Mouse (Mus musculus): ENCODE data around the gene Knl1. TPM values are rescaled to one million over a fixed set of nuclear protein-coding genes. Genes with fewer than 3 reads are reported as not detected.
A peak's percentile ranks its signal among the peaks of the same experiment; 100 is the strongest.

The Knl1 gene
- polyA plus RNA-seq, 1 experiment from 2014 or later, result 31.7 TPM

DNA sequence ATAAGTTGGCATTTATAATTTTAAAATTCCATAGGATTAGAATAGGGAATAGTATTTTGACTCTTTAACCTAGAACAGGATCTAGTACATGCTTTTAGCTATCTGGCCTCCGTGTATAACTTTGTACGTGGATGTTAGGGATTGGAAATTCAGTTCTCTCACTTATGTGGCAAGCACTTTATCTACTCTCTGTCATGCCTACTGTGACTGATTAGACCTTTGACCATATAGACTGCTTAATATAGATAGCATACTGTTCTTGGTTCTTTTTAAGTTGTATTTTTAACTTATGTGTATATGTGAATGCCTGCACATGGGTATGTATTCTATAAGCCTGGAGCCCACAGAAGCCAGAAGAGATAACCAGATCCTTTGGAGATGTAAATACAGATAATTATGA, 13.2 kb downstream of the Knl1 start:
- Histone ChIP-seq H3K9ac (ENCODE audit: low read depth, low read length) (no peak overlapping the region), H3K9me3 (ENCODE audit: control insufficient read depth, low read length) (no peaks in the 10 kb centered on the region), H3K27ac (replicated peaks; ENCODE audit: low read depth, low read length) (no peak overlapping the region), H3K4me2 (ENCODE audit: low read depth, low read length) (no peak overlapping the region), H3K36me3 (ENCODE audit: control insufficient read depth, insufficient read depth, low read length) (peaks cover 29% of the 10 kb centered on the region), H3K27me3 (replicated peaks; ENCODE audit: control insufficient read depth, insufficient read depth, low read length) (no peaks in the 10 kb centered on the region), H3K4me3 (ENCODE audit: low read depth, low read length) (no peak overlapping the region), H3K4me1 (ENCODE audit: control insufficient read depth, insufficient read depth, low read length) (no peaks in the 10 kb centered on the region)
- DNase-seq (ENCODE audit: low spot score) (no peak), ATAC-seq (ENCODE audit: low read depth) (no peak)
- 95% methylated on average over 2 of the region's 2 CpGs for WGBS

DNA sequence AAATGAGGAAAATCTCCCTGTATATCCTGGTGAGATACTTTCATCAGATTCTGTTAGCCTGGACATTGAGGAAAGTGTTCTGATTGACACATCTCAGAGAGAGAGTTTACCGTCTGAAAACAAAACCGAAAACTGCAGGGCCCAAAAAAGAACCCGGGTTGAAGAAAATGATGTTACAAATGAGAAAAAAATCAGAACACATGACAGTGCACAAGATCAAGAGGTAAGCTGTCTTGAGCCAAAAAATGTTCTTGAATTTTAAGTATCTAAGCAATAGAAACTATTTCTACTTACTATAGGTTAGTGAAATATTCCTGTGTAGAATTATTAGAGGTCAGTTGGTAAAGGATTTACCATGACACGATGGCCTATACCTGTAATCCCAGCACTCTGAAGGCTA, 25.5 kb downstream of the Knl1 start:
- no peak overlapping the region for H3K27ac ChIP-seq (replicated peaks; ENCODE audit: low read depth, low read length)
- ATAC-seq (ENCODE audit: low read depth), result no peak

DNA sequence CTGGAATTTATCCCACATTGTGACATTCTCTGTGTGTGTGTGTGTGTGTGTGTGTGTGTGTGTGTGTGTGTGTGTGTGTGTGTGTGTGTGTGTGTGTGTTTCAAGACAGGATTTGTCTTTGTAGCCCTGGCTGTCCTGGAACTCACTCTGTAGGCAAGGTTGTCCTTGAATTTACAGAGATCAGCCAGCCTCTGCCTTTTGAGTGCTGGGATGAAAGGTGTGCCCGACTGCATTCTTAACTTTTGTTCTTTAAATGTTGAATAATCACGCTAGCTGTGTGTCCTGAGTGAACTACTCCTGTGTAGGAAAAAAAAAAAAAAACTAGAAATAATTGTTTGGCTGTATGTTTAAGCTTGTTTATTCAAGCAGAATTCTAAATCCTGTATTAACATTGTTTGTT, 39.2 kb downstream of the Knl1 start:
- 94% methylated on average over 2 of the region's 2 CpGs for WGBS
- ATAC-seq (ENCODE audit: low read depth), result no peak

More for the DNA sequence above, 25.5 kb downstream of the Knl1 start:
- Histone ChIP-seq H3K27me3 (replicated peaks; ENCODE audit: control insufficient read depth, insufficient read depth, low read length) (no peaks in the 10 kb centered on the region), H3K9me3 (ENCODE audit: control insufficient read depth, low read length) (no peaks in the 10 kb centered on the region), H3K36me3 (ENCODE audit: control insufficient read depth, insufficient read depth, low read length) (peaks cover 34% of the 10 kb centered on the region), H3K9ac (ENCODE audit: low read depth, low read length) (no peak overlapping the region), H3K4me3 (ENCODE audit: low read depth, low read length) (no peak overlapping the region), H3K4me1 (ENCODE audit: control insufficient read depth, insufficient read depth, low read length) (no peaks in the 10 kb centered on the region), H3K4me2 (ENCODE audit: low read depth, low read length) (no peak overlapping the region)
- WGBS, result 94% methylated on average over 4 of the region's 4 CpGs
- DNase-seq (ENCODE audit: low spot score), result no peak

DNA sequence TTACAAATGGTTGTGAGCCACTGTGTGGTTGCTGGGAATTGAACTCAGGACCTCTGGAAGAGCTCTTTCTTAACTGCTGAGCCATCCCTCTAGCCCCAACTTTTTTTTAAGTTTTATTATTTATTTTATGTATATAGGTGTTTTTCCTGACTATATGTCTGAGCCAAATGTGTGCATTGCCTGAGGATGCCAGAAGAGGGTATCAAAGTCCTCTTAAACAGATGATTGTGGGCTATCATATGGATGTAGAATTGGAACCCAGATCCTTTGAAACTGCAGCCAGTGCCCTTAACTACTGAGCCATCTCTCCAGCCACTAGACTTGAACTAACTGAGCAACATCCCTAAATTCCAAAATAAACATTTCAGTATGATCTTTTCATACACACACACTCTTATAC, 54.6 kb downstream of the Knl1 start:
- Histone ChIP-seq H3K4me3 (ENCODE audit: low read depth, low read length) (no peak overlapping the region), H3K4me2 (ENCODE audit: low read depth, low read length) (no peak overlapping the region), H3K36me3 (ENCODE audit: control insufficient read depth, insufficient read depth, low read length) (peaks cover 45% of the 10 kb centered on the region), H3K4me1 (ENCODE audit: control insufficient read depth, insufficient read depth, low read length) (no peaks in the 10 kb centered on the region), H3K27me3 (replicated peaks; ENCODE audit: control insufficient read depth, insufficient read depth, low read length) (no peaks in the 10 kb centered on the region), H3K9me3 (ENCODE audit: control insufficient read depth, low read length) (no peaks in the 10 kb centered on the region), H3K27ac (replicated peaks; ENCODE audit: low read depth, low read length) (no peak overlapping the region), H3K9ac (ENCODE audit: low read depth, low read length) (no peak overlapping the region)
- no peak for DNase-seq (ENCODE audit: low spot score)
- ATAC-seq (ENCODE audit: low read depth), result no peak

More for the DNA sequence above, 39.2 kb downstream of the Knl1 start:
- Histone ChIP-seq H3K4me1 (ENCODE audit: control insufficient read depth, insufficient read depth, low read length) (no peaks in the 10 kb centered on the region), H3K27me3 (replicated peaks; ENCODE audit: control insufficient read depth, insufficient read depth, low read length) (no peaks in the 10 kb centered on the region), H3K4me2 (ENCODE audit: low read depth, low read length) (no peak overlapping the region), H3K27ac (replicated peaks; ENCODE audit: low read depth, low read length) (no peak overlapping the region), H3K9ac (ENCODE audit: low read depth, low read length) (no peak overlapping the region), H3K4me3 (ENCODE audit: low read depth, low read length) (no peak overlapping the region), H3K36me3 (ENCODE audit: control insufficient read depth, insufficient read depth, low read length) (peaks cover 37% of the 10 kb centered on the region), H3K9me3 (ENCODE audit: control insufficient read depth, low read length) (no peaks in the 10 kb centered on the region)
- DNase-seq (ENCODE audit: low spot score), result no peak

DNA sequence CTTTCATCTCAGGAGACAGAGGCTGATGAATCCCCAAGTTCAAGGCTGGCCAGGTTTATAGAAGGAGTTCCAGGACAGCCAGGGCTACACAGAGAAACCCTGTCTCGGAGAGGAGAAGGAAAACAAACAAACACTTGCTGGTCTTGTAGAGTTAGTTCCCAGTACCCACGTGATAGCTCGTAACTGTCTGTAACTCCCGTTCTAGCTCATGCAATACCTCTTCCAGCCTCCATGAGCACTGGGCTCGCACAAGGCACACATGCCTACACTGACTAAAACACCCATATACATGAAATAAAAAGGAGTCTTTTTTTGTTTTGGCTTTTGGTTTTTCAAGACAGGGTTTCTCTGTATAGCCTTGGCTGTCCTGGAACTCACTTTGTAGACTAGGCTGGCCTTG, 59.7 kb downstream of the Knl1 start:
- ATAC-seq (ENCODE audit: low read depth) (no peak), DNase-seq (ENCODE audit: low spot score) (no peak)
- WGBS, result 81% methylated on average over 5 of the region's 5 CpGs
- H3K9ac ChIP-seq (ENCODE audit: low read depth, low read length), result no peak overlapping the region
- peaks cover 31% of the 10 kb centered on the region for H3K36me3 ChIP-seq (ENCODE audit: control insufficient read depth, insufficient read depth, low read length)
- H3K4me2 ChIP-seq (ENCODE audit: low read depth, low read length), result no peak overlapping the region
- H3K27me3 ChIP-seq (replicated peaks; ENCODE audit: control insufficient read depth, insufficient read depth, low read length), result no peaks in the 10 kb centered on the region
- no peak overlapping the region for H3K27ac ChIP-seq (replicated peaks; ENCODE audit: low read depth, low read length)
- H3K9me3 ChIP-seq (ENCODE audit: control insufficient read depth, low read length), result no peaks in the 10 kb centered on the region
- H3K4me1 ChIP-seq (ENCODE audit: control insufficient read depth, insufficient read depth, low read length), result no peaks in the 10 kb centered on the region
- H3K4me3 ChIP-seq (ENCODE audit: low read depth, low read length), result no peak overlapping the region

DNA sequence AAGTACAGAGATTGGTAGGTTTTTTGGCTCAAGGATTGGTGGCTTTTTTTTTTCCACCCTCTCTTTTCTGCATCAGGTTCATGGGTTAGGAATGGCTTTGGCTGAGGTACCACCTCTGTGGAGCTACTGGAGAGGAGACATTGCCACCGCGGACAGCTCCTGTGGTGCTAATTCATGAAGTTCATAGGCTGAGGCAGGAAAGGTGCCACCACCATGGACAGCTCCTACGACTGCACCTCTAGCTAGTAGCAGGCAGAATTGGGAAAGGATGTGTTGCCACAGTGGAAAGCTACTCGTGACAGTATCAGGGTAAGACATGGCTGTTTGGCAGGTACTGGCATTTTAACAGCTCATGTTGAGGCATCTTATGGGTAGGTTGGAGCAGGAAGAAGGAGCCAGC, 61.6 kb downstream of the Knl1 start:
- Histone ChIP-seq H3K4me3 (ENCODE audit: low read depth, low read length) (no peak overlapping the region), H3K27me3 (replicated peaks; ENCODE audit: control insufficient read depth, insufficient read depth, low read length) (no peaks in the 10 kb centered on the region), H3K9me3 (ENCODE audit: control insufficient read depth, low read length) (no peaks in the 10 kb centered on the region), H3K36me3 (ENCODE audit: control insufficient read depth, insufficient read depth, low read length) (peaks cover 12% of the 10 kb centered on the region), H3K9ac (ENCODE audit: low read depth, low read length) (no peak overlapping the region), H3K4me2 (ENCODE audit: low read depth, low read length) (no peak overlapping the region), H3K4me1 (ENCODE audit: control insufficient read depth, insufficient read depth, low read length) (peaks cover 6% of the 10 kb centered on the region; the same call in 1 of the 2 replicates), H3K27ac (replicated peaks; ENCODE audit: low read depth, low read length) (no peak overlapping the region)
- peak; percentile 61 for DNase-seq (ENCODE audit: low spot score)
- ATAC-seq (ENCODE audit: low read depth), result no peak
- WGBS, result 68% methylated on average over 4 of the region's 4 CpGs

DNA sequence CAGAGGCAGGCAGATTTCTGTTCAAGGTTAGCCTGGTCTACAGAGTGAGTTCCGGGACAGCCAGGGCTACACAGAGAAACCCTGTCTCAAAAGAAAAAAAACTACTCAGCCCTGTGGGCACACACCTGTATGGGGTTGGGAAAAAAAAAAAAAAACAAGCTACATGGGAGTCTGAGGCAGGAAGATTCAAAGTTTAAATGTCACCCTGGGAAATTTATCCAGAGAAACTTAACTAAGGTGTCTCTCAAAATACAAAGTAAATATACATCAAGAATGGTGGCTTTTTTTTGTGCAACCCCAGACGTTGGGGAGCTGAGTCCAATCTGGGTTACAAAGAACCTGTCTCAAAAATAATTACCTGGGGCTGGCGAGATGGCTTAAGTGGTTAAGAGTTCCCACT, 64.1 kb downstream of the Knl1 start:
- no peak overlapping the region for H3K27ac ChIP-seq (replicated peaks; ENCODE audit: low read depth, low read length)
- H3K4me2 ChIP-seq (ENCODE audit: low read depth, low read length), result no peak overlapping the region
- H3K27me3 ChIP-seq (replicated peaks; ENCODE audit: control insufficient read depth, insufficient read depth, low read length), result no peaks in the 10 kb centered on the region
- H3K36me3 ChIP-seq (ENCODE audit: control insufficient read depth, insufficient read depth, low read length), result peaks cover 6% of the 10 kb centered on the region; the same call in 1 of the 2 replicates
- DNase-seq (ENCODE audit: low spot score), result no peak
- H3K4me1 ChIP-seq (ENCODE audit: control insufficient read depth, insufficient read depth, low read length), result peaks cover 7% of the 10 kb centered on the region; the same call in 1 of the 2 replicates
- H3K9me3 ChIP-seq (ENCODE audit: control insufficient read depth, low read length), result no peaks in the 10 kb centered on the region
- no peak for ATAC-seq (ENCODE audit: low read depth)
- no peak overlapping the region for H3K4me3 ChIP-seq (ENCODE audit: low read depth, low read length)
- WGBS, result 88% methylated on average over 3 of the region's 3 CpGs
- no peak overlapping the region for H3K9ac ChIP-seq (ENCODE audit: low read depth, low read length)

DNA sequence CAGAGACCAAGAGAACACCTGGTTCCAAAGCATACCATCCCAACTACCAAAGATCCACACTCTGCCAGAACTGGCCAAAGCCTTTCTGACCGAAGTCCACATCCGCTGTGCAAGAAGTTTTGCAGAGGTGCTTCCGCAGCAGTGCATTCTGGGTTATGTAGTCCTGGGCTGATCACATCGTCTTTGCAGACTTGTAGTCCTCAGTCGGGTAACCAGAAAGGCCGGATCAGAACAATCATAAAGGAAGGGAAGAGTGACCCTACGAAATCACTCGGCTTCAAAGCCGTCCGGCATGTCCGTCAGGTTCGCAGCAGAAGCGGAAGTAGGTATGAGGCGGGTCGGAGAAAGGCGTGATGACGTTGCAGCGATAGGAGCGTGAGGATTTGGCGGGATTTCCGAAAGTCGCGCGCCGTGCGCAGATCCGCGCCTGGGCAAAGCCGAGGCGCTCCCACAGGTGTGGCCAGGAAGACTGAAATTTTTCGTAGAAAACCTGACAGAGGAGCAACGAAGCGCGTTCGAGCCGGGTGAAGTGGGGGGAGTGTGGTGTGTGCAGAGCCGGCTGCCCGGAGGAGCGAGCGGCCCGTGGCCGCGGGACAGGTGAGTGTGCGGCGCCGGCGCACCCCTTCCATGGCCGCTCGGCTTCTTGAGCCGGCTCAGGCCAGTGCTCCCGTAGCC, 65.7 kb downstream of the Knl1 start, which contains the start of gene Rad51:
TSS of gene Rad51 (plus strand) at position 356 of the 675 bp plus-strand sequence.
- 0% methylated on average over 34 of the region's 51 CpGs for WGBS
- peaks cover 15% of the 10 kb centered on the region for H3K36me3 ChIP-seq (ENCODE audit: control insufficient read depth, insufficient read depth, low read length)
- H3K27me3 ChIP-seq (replicated peaks; ENCODE audit: control insufficient read depth, insufficient read depth, low read length), result no peaks in the 10 kb centered on the region
- peak within 1 kb of the TSS; percentile 93 for H3K4me2 ChIP-seq (ENCODE audit: low read depth, low read length)
- no peaks in the 10 kb centered on the region for H3K9me3 ChIP-seq (ENCODE audit: control insufficient read depth, low read length)
- peak within 1 kb of the TSS; percentile 75 for H3K9ac ChIP-seq (ENCODE audit: low read depth, low read length)
- peak within 1 kb of the TSS; percentile 90 for H3K27ac ChIP-seq (replicated peaks; ENCODE audit: low read depth, low read length)
- H3K4me1 ChIP-seq (ENCODE audit: control insufficient read depth, insufficient read depth, low read length), result peaks cover 7% of the 10 kb centered on the region; the same call in 1 of the 2 replicates
- DNase-seq (ENCODE audit: low spot score), result peak; percentile 94
- peak; percentile 95 for ATAC-seq (ENCODE audit: low read depth)
- H3K4me3 ChIP-seq (ENCODE audit: low read depth, low read length), result peak within 1 kb of the TSS; percentile 78

Data from embryonic facial prominence, embryonic 14.5 days (tissue).